Comparison of ENCODE assay signal across 8 mouse cellular contexts in the genomic region with DNA sequence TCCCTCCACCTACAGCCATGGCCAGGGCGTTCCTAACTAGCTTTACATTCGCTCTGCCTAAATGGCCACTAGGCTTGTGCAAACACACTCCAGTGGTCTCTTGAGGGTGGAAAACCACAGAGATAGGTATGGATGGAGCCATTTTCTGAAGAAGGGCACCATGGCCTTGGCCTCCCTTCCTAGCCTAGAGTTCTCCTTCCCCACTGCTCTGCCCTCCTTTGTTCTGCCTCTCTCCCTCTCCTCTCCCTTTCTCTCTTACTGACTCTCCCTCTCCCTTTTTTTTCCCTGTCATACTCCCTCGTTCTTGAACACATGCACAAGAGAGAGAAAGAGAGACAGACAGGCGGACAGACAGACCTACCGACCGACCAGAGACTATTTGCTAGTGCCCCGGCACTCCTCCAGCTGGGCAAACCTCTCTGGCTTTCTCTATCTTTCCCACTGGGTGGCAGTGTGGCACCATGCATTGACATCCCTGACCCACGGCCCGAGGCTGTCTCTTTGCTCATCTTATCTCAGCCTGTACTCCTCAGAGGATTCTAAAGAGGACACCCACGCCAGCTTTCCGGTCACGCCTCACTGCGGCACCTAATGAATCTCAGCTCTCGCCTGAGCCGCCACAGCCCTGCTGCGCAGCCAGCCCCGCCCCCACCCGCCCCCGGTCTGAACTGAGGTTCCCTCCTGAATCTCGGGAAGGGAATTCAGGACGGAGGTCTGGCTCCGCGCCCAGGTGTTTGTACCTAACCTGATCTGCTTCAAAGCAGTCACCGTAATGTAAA. TPM values are rescaled to one million over a fixed set of nuclear protein-coding genes. Genes with fewer than 3 reads are reported as not detected.
DNase-seq lines count a peak whose midpoint lies in the region; ATAC-seq lines count a peak whose summit lies in the region.

No protein-coding gene starts in this region.

- peak overlapping the region; percentile 55 for H3K9ac ChIP-seq in hindbrain, embryonic 14.5 days

- DNase-seq in T-cell, adult 2 months (ENCODE audit: low spot score), result peak; percentile 63
- peak; percentile 96 for DNase-seq in cerebellum, postnatal 14 days
- DNase-seq in frontal cortex, postnatal 36 days (ENCODE audit: low spot score in 2 of 2), result peak; percentile 87 to 94
- DNase-seq in hindbrain, embryonic 14.5 days (ENCODE audit: low spot score), result peak; percentile 92
- peak; percentile 86 to 88 for DNase-seq in layer of hippocampus, postnatal 36 days
- peak; percentile 72 for DNase-seq in lung, postnatal 25 days (ENCODE audit: low spot score)
- DNase-seq in retina, postnatal 7 days (ENCODE audit: low read depth, low spot score), result peak; percentile 80
- DNase-seq in urinary bladder, adult 18-20 months (ENCODE audit: low spot score in 2 of 2), result peak; percentile 74

- peaks cover 25% of the 10 kb centered on the region for H3K4me1 ChIP-seq in hindbrain, embryonic 14.5 days (replicated peaks; ENCODE audit: control insufficient read depth, insufficient read depth, low read length)

- peak overlapping the region; percentile 59 for H3K4me2 ChIP-seq in hindbrain, embryonic 14.5 days (replicated peaks)

- ATAC-seq in hindbrain, embryonic 14.5 days (ENCODE audit: low FRiP score), result peak; percentile 95

- H3K27ac ChIP-seq in hindbrain, embryonic 14.5 days, result peak overlapping the region; percentile 86

- peak overlapping the region; percentile 28 for H3K4me3 ChIP-seq in hindbrain, embryonic 14.5 days (replicated peaks; ENCODE audit: low read length)

- no peaks in the 10 kb centered on the region for H3K9me3 ChIP-seq in hindbrain, embryonic 14.5 days (ENCODE audit: control insufficient read depth, low read length)

- no peaks in the 10 kb centered on the region for H3K27me3 ChIP-seq in hindbrain, embryonic 14.5 days (ENCODE audit: control insufficient read depth, insufficient read depth, low read length)

- WGBS in hindbrain, embryonic 14.5 days, result 9% methylated on average over 24 of the region's 24 CpGs

- no peaks in the 10 kb centered on the region for H3K36me3 ChIP-seq in hindbrain, embryonic 14.5 days (replicated peaks; ENCODE audit: control insufficient read depth, insufficient read depth)

RNA-seq across cellular contexts. Expression of a gene that starts 7.0 kb away (rescaled TPM):
- polyA plus RNA-seq in hindbrain, embryonic 14.5 days (2014; fragmentation: Nextera tagmentation; extraction: Ambion mirVana), result 0.37 TPM in 1 of 2 replicates, not detected in the other
- total RNA-seq in layer of hippocampus, postnatal 36 days (2021), result under 1 TPM; 0.66 to 0.75 TPM

RNA-seq across cellular contexts. Expression of a gene that starts 33.9 kb away (rescaled TPM):
- polyA plus RNA-seq in hindbrain, embryonic 14.5 days (2014; fragmentation: Nextera tagmentation; extraction: Ambion mirVana), result 0.87 and 1.1 TPM in 2 replicates
- total RNA-seq in layer of hippocampus, postnatal 36 days (2021), result under 1 TPM; 0.72 to 0.81 TPM

RNA-seq across cellular contexts. Expression of a gene that starts 37.1 kb away (rescaled TPM):
- 0.13 TPM in 1 of 2 replicates, not detected in the other for polyA plus RNA-seq in hindbrain, embryonic 14.5 days (2014; fragmentation: Nextera tagmentation; extraction: Ambion mirVana)
- under 1 TPM; 0.60 to 0.68 TPM for total RNA-seq in layer of hippocampus, postnatal 36 days (2021)

RNA-seq across cellular contexts. Expression of a gene that starts 46.5 kb away (rescaled TPM):
- polyA plus RNA-seq in hindbrain, embryonic 14.5 days (2014; fragmentation: Nextera tagmentation; extraction: Ambion mirVana), result 558 and 621 TPM in 2 replicates
- total RNA-seq in layer of hippocampus, postnatal 36 days (2021), result 100 to 1,000 TPM; 282 to 298 TPM

Comparison
In these comparisons a context has a peak if more than half of its experiments do, and no peak if none do; other contexts are left out.
1. Peak in every context shown above with its lines: DNase-seq, ATAC-seq, H3K4me3 ChIP-seq and H3K27ac ChIP-seq.